Mouse (Mus musculus) myocyte (in vitro differentiated cells): Measurements from ENCODE around the gene Drd3. TPM values are rescaled to one million over a fixed set of nuclear protein-coding genes. Genes with fewer than 3 reads are reported as not detected.

Experiments used
- H3K27me3 ChIP-seq: one replicate; pipeline ENCODE4 v1.6.1; 2011; ENCODE audit not compliant: control insufficient read depth, insufficient read depth, insufficient read length
- H3K36me3 ChIP-seq: one replicate; pipeline ENCODE4 v1.6.1; 2011; ENCODE audit not compliant: control insufficient read depth, insufficient read depth
- H3K4me2 ChIP-seq: one replicate; pipeline ENCODE4 v1.6.1; 2011; ENCODE audit warnings: low read depth, control low read depth
- H3K4me3 ChIP-seq: one replicate; pipeline ENCODE4 v1.5.1; 2011; ENCODE audit warnings: mild to moderate bottlenecking, control low read depth, moderate library complexity
- H3K79me2 ChIP-seq: one replicate; pipeline ENCODE4 v1.6.1; 2011; ENCODE audit not compliant: control insufficient read depth, insufficient read depth
- H3ac ChIP-seq: one replicate; pipeline ENCODE4 v1.6.1; 2011; ENCODE audit not compliant: control insufficient read depth, insufficient read length
- CEBPB ChIP-seq: IDR thresholded peaks from 2 replicates; pipeline ENCODE4 v1.6.1; 2011; ENCODE audit warnings: mild to moderate bottlenecking, moderate library complexity; ENCODE audit not compliant: poor library complexity, insufficient read depth, severe bottlenecking
- E2F4 ChIP-seq: IDR thresholded peaks from one replicate; pipeline ENCODE4 v1.6.1; 2011; ENCODE audit warnings: mild to moderate bottlenecking, control low read depth, moderate library complexity; ENCODE audit not compliant: insufficient read depth
- MAX ChIP-seq: IDR thresholded peaks from one replicate; pipeline ENCODE4 v1.6.1; 2011; ENCODE audit warnings: low read depth, mild to moderate bottlenecking, control low read depth
- MYOD1 ChIP-seq, 3 experiments: IDR thresholded peaks; one replicate each; pipeline ENCODE4 v1.6.1; 2011; ENCODE audit warnings: control low read depth in 2 of 3, low read depth in 2 of 3, mild to moderate bottlenecking in 2 of 3, moderate library complexity in 1 of 3; ENCODE audit not compliant: insufficient read length in 2 of 3, control insufficient read depth in 1 of 3
- MYOG ChIP-seq, 3 experiments: IDR thresholded peaks; one replicate each; pipeline ENCODE4 v1.6.1; 2011; ENCODE audit warnings: control low read depth in 2 of 3, low read depth in 2 of 3, mild to moderate bottlenecking in 2 of 3; ENCODE audit not compliant: insufficient read length in 2 of 3, control insufficient read depth in 1 of 3, insufficient read depth in 1 of 3
- POLR2A ChIP-seq: IDR thresholded peaks from one replicate; pipeline ENCODE4 v1.6.1; 2011; ENCODE audit warnings: low read depth, mild to moderate bottlenecking, control low read depth, moderate library complexity; ENCODE audit not compliant: insufficient read length
- POLR2AphosphoS2 ChIP-seq: IDR thresholded peaks from one replicate; pipeline ENCODE4 v1.6.1; 2011; ENCODE audit warnings: low read depth, control low read depth; ENCODE audit not compliant: insufficient read length
- REST ChIP-seq: IDR thresholded peaks from one replicate; pipeline ENCODE4 v1.6.1; 2011; ENCODE audit warnings: mild to moderate bottlenecking, control low read depth, moderate library complexity; ENCODE audit not compliant: insufficient read depth, insufficient read length
- SRF ChIP-seq: IDR thresholded peaks from one replicate; pipeline ENCODE4 v1.6.1; 2011; ENCODE audit warnings: low read depth; ENCODE audit not compliant: control insufficient read depth, insufficient read length
- TCF12 ChIP-seq: IDR thresholded peaks from one replicate; pipeline ENCODE4 v1.6.1; 2011; ENCODE audit warnings: mild to moderate bottlenecking, control low read depth; ENCODE audit not compliant: poor library complexity, insufficient read depth, severe bottlenecking
- TCF3 ChIP-seq: IDR thresholded peaks from one replicate; pipeline ENCODE4 v1.6.1; 2011; ENCODE audit warnings: low read depth, control low read depth; ENCODE audit not compliant: insufficient read length
- USF1 ChIP-seq: IDR thresholded peaks from one replicate; pipeline ENCODE4 v1.6.1; 2011; ENCODE audit warnings: low read depth, mild to moderate bottlenecking, control low read depth, moderate library complexity
- polyA plus RNA-seq: library from polyadenylated mRNA; unstranded; fragments of >200 nt; fragmentation: generic; extraction: Trizol; gene quantifications from one replicate; pipeline ENCODE4 v1.2.1, GENCODE M21; 2012; ENCODE audit warnings: missing spikeins

The Drd3 gene
- polyA plus RNA-seq, 1 experiment = not detected

- H3K4me2 ChIP-seq = no peak overlapping the region
- TF ChIP-seq TCF3 (no peak), REST (no peak), MYOG (IDR thresholded peaks at IDR 0.05; ENCODE audit: control insufficient read depth in 1 of 3, insufficient read depth in 1 of 3, insufficient read length in 2 of 3, low read depth in 2 of 3) (no peak)
- H3ac ChIP-seq = no peak overlapping the region
- H3K27me3 ChIP-seq = no peaks in the 10 kb centered on the region
- H3K4me3 ChIP-seq = no peak overlapping the region
- H3K79me2 ChIP-seq = no peaks in the 10 kb centered on the region
- H3K36me3 ChIP-seq = no peaks in the 10 kb centered on the region
Observed at GRCm38 (mm10) chr16:43710651-43711050, 43.2 kb upstream of the Drd3 start.

- H3K4me2 ChIP-seq = no peak overlapping the region
- H3K79me2 ChIP-seq = no peaks in the 10 kb centered on the region
- H3K4me3 ChIP-seq = no peak overlapping the region
- no peaks in the 10 kb centered on the region for H3K36me3 ChIP-seq
- H3ac ChIP-seq = no peak overlapping the region
- H3K27me3 ChIP-seq = no peaks in the 10 kb centered on the region
- TF ChIP-seq POLR2AphosphoS2 (no peak), E2F4 (no peak), REST (no peak), SRF (no peak), MYOG (IDR thresholded peaks at IDR 0.05; ENCODE audit: control insufficient read depth in 1 of 3, insufficient read depth in 1 of 3, insufficient read length in 2 of 3, low read depth in 2 of 3) (no peak), USF1 (no peak), TCF3 (no peak), CEBPB (no peak), MAX (no peak), MYOD1 (IDR thresholded peaks at IDR 0.05; ENCODE audit: control insufficient read depth in 1 of 3, insufficient read length in 2 of 3, low read depth in 2 of 3) (no peak), POLR2A (no peak)
Observed at GRCm38 (mm10) chr16:43711361-43711760, 42.5 kb upstream of the Drd3 start.

- H3K4me3 ChIP-seq = no peak overlapping the region
- no peak overlapping the region for H3ac ChIP-seq
- no peaks in the 10 kb centered on the region for H3K36me3 ChIP-seq
- TF ChIP-seq MYOD1 (IDR thresholded peaks at IDR 0.05; ENCODE audit: control insufficient read depth in 1 of 3, insufficient read length in 2 of 3, low read depth in 2 of 3) (no peak), MYOG (IDR thresholded peaks at IDR 0.05; ENCODE audit: control insufficient read depth in 1 of 3, insufficient read depth in 1 of 3, insufficient read length in 2 of 3, low read depth in 2 of 3) (no peak), MAX (no peak), POLR2AphosphoS2 (no peak), USF1 (no peak), REST (no peak), TCF12 (no peak), TCF3 (no peak)
- H3K27me3 ChIP-seq = no peaks in the 10 kb centered on the region
- no peak overlapping the region for H3K4me2 ChIP-seq
- H3K79me2 ChIP-seq = no peaks in the 10 kb centered on the region
Observed at GRCm38 (mm10) chr16:43724444-43724843, 29.4 kb upstream of the Drd3 start.

- TF ChIP-seq MYOG (IDR thresholded peaks at IDR 0.05; ENCODE audit: control insufficient read depth in 1 of 3, insufficient read depth in 1 of 3, insufficient read length in 2 of 3, low read depth in 2 of 3) = no peak
- TF ChIP-seq POLR2A = no peak
- TF ChIP-seq SRF = no peak
- TF ChIP-seq TCF12 = no peak
- TF ChIP-seq E2F4 = no peak
- TF ChIP-seq MYOD1 (IDR thresholded peaks at IDR 0.05; ENCODE audit: control insufficient read depth in 1 of 3, insufficient read length in 2 of 3, low read depth in 2 of 3) = no peak
- no peak for TF ChIP-seq TCF3
- TF ChIP-seq REST = no peak
- TF ChIP-seq POLR2AphosphoS2 = no peak
- no peak for TF ChIP-seq USF1
- H3K4me2 ChIP-seq = no peak overlapping the region
- H3K79me2 ChIP-seq = no peaks in the 10 kb centered on the region
- H3K27me3 ChIP-seq = no peaks in the 10 kb centered on the region
- no peaks in the 10 kb centered on the region for H3K36me3 ChIP-seq
- H3K4me3 ChIP-seq = no peak overlapping the region
- H3ac ChIP-seq = no peak overlapping the region
Observed at GRCm38 (mm10) chr16:43729506-43730221, 24.2 kb upstream of the Drd3 start.

- H3K27me3 ChIP-seq = no peaks in the 10 kb centered on the region
- H3ac ChIP-seq = no peak overlapping the region
- no peaks in the 10 kb centered on the region for H3K36me3 ChIP-seq
- TF ChIP-seq MYOD1 (IDR thresholded peaks at IDR 0.05; ENCODE audit: control insufficient read depth in 1 of 3, insufficient read length in 2 of 3, low read depth in 2 of 3) (no peak), E2F4 (no peak), TCF12 (no peak), MYOG (IDR thresholded peaks at IDR 0.05; ENCODE audit: control insufficient read depth in 1 of 3, insufficient read depth in 1 of 3, insufficient read length in 2 of 3, low read depth in 2 of 3) (no peak), POLR2A (no peak), CEBPB (no peak)
- no peaks in the 10 kb centered on the region for H3K79me2 ChIP-seq
- H3K4me2 ChIP-seq = no peak overlapping the region
- no peak overlapping the region for H3K4me3 ChIP-seq
Observed at GRCm38 (mm10) chr16:43730281-43730680, 23.5 kb upstream of the Drd3 start.
